Mouse (Mus musculus) thymus, adult 2 months (tissue): Measurements from ENCODE around the gene Ccdc155. TPM values are rescaled to one million over a fixed set of nuclear protein-coding genes. Genes with fewer than 3 reads are reported as not detected.
A peak's percentile ranks its signal among the peaks of the same experiment; 100 is the strongest.

Experiments used
- DNase-seq: peaks from one replicate; pipeline ENCODE4 v3.0.0; 2021
- H3K27ac ChIP-seq: fragments of 200-500 bp; 2 replicates; pipeline ENCODE4 v1.5.1; 2012; ENCODE audit warnings: low read length, control low read depth; ENCODE audit not compliant: control insufficient read depth, insufficient read depth
- H3K27me3 ChIP-seq: fragments of 200-500 bp; 2 replicates; pipeline ENCODE4 v1.6.1; 2012; ENCODE audit warnings: mild to moderate bottlenecking, low read length, moderate library complexity, mixed read lengths; ENCODE audit not compliant: control insufficient read depth, insufficient read depth
- H3K36me3 ChIP-seq: fragments of 200-500 bp; 2 replicates; pipeline ENCODE4 v1.6.1; 2012; ENCODE audit warnings: mild to moderate bottlenecking, low read length, moderate library complexity; ENCODE audit not compliant: control insufficient read depth, insufficient read depth
- H3K4me1 ChIP-seq: fragments of 200-500 bp; replicated peaks from 2 replicates; pipeline ENCODE4 v1.6.1; 2012; ENCODE audit warnings: low read length; ENCODE audit not compliant: control insufficient read depth, insufficient read depth
- H3K4me3 ChIP-seq: fragments of 200-500 bp; 2 replicates; pipeline ENCODE4 v1.5.1; 2012; ENCODE audit warnings: mild to moderate bottlenecking, low read length, control low read depth, moderate library complexity; ENCODE audit not compliant: control insufficient read depth, insufficient read depth
- CTCF ChIP-seq: fragments of 200-500 bp; IDR thresholded peaks from 2 replicates; pipeline ENCODE4 v1.5.1; 2012; ENCODE audit warnings: mild to moderate bottlenecking, control low read depth, low read length, moderate library complexity, borderline replicate concordance; ENCODE audit not compliant: control insufficient read depth, poor library complexity, insufficient read depth; ENCODE audit errors: extremely low read depth
- POLR2A ChIP-seq: fragments of 200-500 bp; IDR thresholded peaks from 2 replicates; pipeline ENCODE4 v1.6.1; 2012; ENCODE audit warnings: mild to moderate bottlenecking, low read length, control low read depth, moderate library complexity; ENCODE audit not compliant: control insufficient read depth, poor library complexity, insufficient read depth; ENCODE audit errors: extremely low read depth
- WGBS: fragments of 180-500 bp; shearing (Covaris S2); methylation state at CpG from one replicate; pipeline ENCODE4 v1.1.7; 2018; 5-methylcytosine and 5-hydroxymethylcytosine counted together
- polyA plus RNA-seq: library from polyadenylated mRNA; depleted of rRNA; stranded (reverse); fragments of >200 nt; gene quantifications from 2 replicates; pipeline ENCODE4 v1.2.3, GENCODE M21; 2012; rRNA removed

Ccdc155 gene
- polyA plus RNA-seq, 1 experiment = 0.32 TPM

GRCm38 (mm10) chr7:45135993-45136567, 68.6 kb downstream of the Ccdc155 start, which contains the start of the genes Gm45713 and Flt3l:
Gene Gm45713 (minus strand): TSS chr7:45136231.
Gene Flt3l (minus strand): TSS chr7:45136432.
- DNase-seq = peak; percentile 89
- Histone ChIP-seq H3K27ac (peak within 1 kb of the TSS; percentile 95), H3K36me3 (no peaks in the 10 kb centered on the region), H3K4me3 (peak within 1 kb of the TSS; percentile 89), H3K4me1 (peaks cover 51% of the 10 kb centered on the region), H3K27me3 (no peaks in the 10 kb centered on the region)
- WGBS = under 1% methylated on average over 29 of the region's 29 CpGs
- peak; percentile 96 for TF ChIP-seq CTCF
- TF ChIP-seq POLR2A = 0 out of 2 replicates have a peak, but pooled peaks have one; percentile 36

GRCm38 (mm10) chr7:45135370-45135769, 69.3 kb downstream of the Ccdc155 start:
- DNase-seq = no peak
- TF ChIP-seq POLR2A (no peak), CTCF (no peak)
- 31% methylated on average over 3 of the region's 3 CpGs for WGBS
- Histone ChIP-seq H3K36me3 (no peaks in the 10 kb centered on the region), H3K4me1 (peaks cover 51% of the 10 kb centered on the region), H3K27me3 (no peaks in the 10 kb centered on the region), H3K4me3 (peak overlapping the region; percentile 41), H3K27ac (peak overlapping the region; percentile 64)

GRCm38 (mm10) chr7:45134544-45135026, 70.1 kb downstream of the Ccdc155 start:
- TF ChIP-seq POLR2A = no peak
- no peak for TF ChIP-seq CTCF
- 33% methylated on average over 12 of the region's 12 CpGs for WGBS
- no peaks in the 10 kb centered on the region for H3K36me3 ChIP-seq
- no peak for DNase-seq
- H3K27me3 ChIP-seq = no peaks in the 10 kb centered on the region
- H3K27ac ChIP-seq = no peak overlapping the region
- peaks cover 45% of the 10 kb centered on the region for H3K4me1 ChIP-seq
- H3K4me3 ChIP-seq = no peak overlapping the region

Other genes starting within 250 kb of the Ccdc155 start
- gene Cpt1c, start 230.0 kb downstream of the Ccdc155 start, polyA plus RNA-seq = 4.4 and 6.8 TPM in 2 replicates
- 242 and 260 TPM in 2 replicates for gene Prmt1, start 218.3 kb downstream of the Ccdc155 start, polyA plus RNA-seq
- 227 and 277 TPM in 2 replicates for gene Irf3, start 207.2 kb downstream of the Ccdc155 start, polyA plus RNA-seq
- 85.6 and 87.4 TPM in 2 replicates for gene Bcl2l12, start 206.2 kb downstream of the Ccdc155 start, polyA plus RNA-seq
- 118 and 131 TPM in 2 replicates for gene Scaf1, start 188.5 kb downstream of the Ccdc155 start, polyA plus RNA-seq
- 41.7 and 62.3 TPM in 2 replicates for gene Rras, start 186.9 kb downstream of the Ccdc155 start, polyA plus RNA-seq
- gene Prr12, start 152.0 kb downstream of the Ccdc155 start, polyA plus RNA-seq = 32.7 and 43.5 TPM in 2 replicates
- gene Nosip, start 142.5 kb downstream of the Ccdc155 start, polyA plus RNA-seq = 159 and 165 TPM in 2 replicates
- gene Prrg2, start 142.2 kb downstream of the Ccdc155 start, polyA plus RNA-seq = 32.4 and 40.5 TPM in 2 replicates
- gene Rcn3, start 112.7 kb downstream of the Ccdc155 start, polyA plus RNA-seq = 22.2 and 34.9 TPM in 2 replicates
- 30.8 and 38.9 TPM in 2 replicates for gene Fcgrt, start 101.0 kb downstream of the Ccdc155 start, polyA plus RNA-seq
- gene Rps11, start 80.5 kb downstream of the Ccdc155 start, polyA plus RNA-seq = 343 and 363 TPM in 2 replicates
- 4,999 and 5,006 TPM in 2 replicates for gene Rpl13a, start 76.1 kb downstream of the Ccdc155 start, polyA plus RNA-seq
- 0.27 and 0.91 TPM in 2 replicates for gene Gm45713, start 68.7 kb downstream of the Ccdc155 start, polyA plus RNA-seq
- 177 and 207 TPM in 2 replicates for gene Flt3l, start 68.5 kb downstream of the Ccdc155 start, polyA plus RNA-seq
- 72.5 and 78.7 TPM in 2 replicates for gene Pih1d1, start 50.6 kb downstream of the Ccdc155 start, polyA plus RNA-seq
- gene Aldh16a1, start 50.3 kb downstream of the Ccdc155 start, polyA plus RNA-seq = 97.2 and 101 TPM in 2 replicates
- gene Slc17a7, start 40.9 kb downstream of the Ccdc155 start, polyA plus RNA-seq = 1.2 and 2.0 TPM in 2 replicates
- gene Gfy, start 25.3 kb downstream of the Ccdc155 start, polyA plus RNA-seq = 0.09 and 0.11 TPM in 2 replicates
- gene Pth2, start 23.9 kb downstream of the Ccdc155 start, polyA plus RNA-seq = not detected in 2 replicates
- 3.0 and 3.5 TPM in 2 replicates for gene Dkkl1, start 7.3 kb upstream of the Ccdc155 start, polyA plus RNA-seq
- 5.0 and 8.5 TPM in 2 replicates for gene Tead2, start 10.9 kb upstream of the Ccdc155 start, polyA plus RNA-seq
- gene Cd37, start 34.2 kb upstream of the Ccdc155 start, polyA plus RNA-seq = 412 and 423 TPM in 2 replicates
- gene Slc6a16, start 36.2 kb upstream of the Ccdc155 start, polyA plus RNA-seq = 0.30 and 0.37 TPM in 2 replicates
- gene Slc6a21, start 72.6 kb upstream of the Ccdc155 start, polyA plus RNA-seq = 0.50 TPM in 1 of 2 replicates, not detected in the other
- gene Trpm4, start 128.9 kb upstream of the Ccdc155 start, polyA plus RNA-seq = 12.1 and 12.9 TPM in 2 replicates
- gene Hrc, start 130.4 kb upstream of the Ccdc155 start, polyA plus RNA-seq = 0.56 and 9.1 TPM in 2 replicates
- gene Ppfia3, start 162.1 kb upstream of the Ccdc155 start, polyA plus RNA-seq = 0.65 and 0.89 TPM in 2 replicates
- gene Lin7b, start 165.7 kb upstream of the Ccdc155 start, polyA plus RNA-seq = 0.65 and 1.0 TPM in 2 replicates
- 693 and 725 TPM in 2 replicates for gene Snrnp70, start 190.8 kb upstream of the Ccdc155 start, polyA plus RNA-seq
- 0.68 and 1.1 TPM in 2 replicates for gene Kcna7, start 200.8 kb upstream of the Ccdc155 start, polyA plus RNA-seq
- gene Ntf5, start 208.8 kb upstream of the Ccdc155 start, polyA plus RNA-seq = 2.1 and 3.0 TPM in 2 replicates
- gene Lhb, start 215.9 kb upstream of the Ccdc155 start, polyA plus RNA-seq = 0.80 and 0.96 TPM in 2 replicates
- 35.2 and 35.5 TPM in 2 replicates for gene Gys1, start 230.0 kb upstream of the Ccdc155 start, polyA plus RNA-seq
- 122 and 124 TPM in 2 replicates for gene Ruvbl2, start 233.2 kb upstream of the Ccdc155 start, polyA plus RNA-seq